Mouse (Mus musculus): ENCODE measurements at regions not wholly inside any gene's neighbourhood (a gene's known extent, or its start where the extent isn't known, plus 50 kb on each side); places are given as distances from the start of the nearest gene placed in this dataset.
"Not testable (repeated sequence)": the region's sequence is repeated elsewhere in the genome, so short reads cannot be mapped to it uniquely, and the experiment has no call there.

GRCm38 (mm10) chr10:11515144-11515543 is 171.9 kb downstream of the Epm2a start:
- in situ Hi-C loops (cut with MseI, MboI) = no loop called here

- in situ Hi-C loops (cut with MseI, MboI) = no loop called here
Measured at GRCm38 (mm10) chr10:11517122-11517521, 173.9 kb downstream of the Epm2a start.

GRCm38 (mm10) chr10:11531343-11531742 is 188.1 kb downstream of the Epm2a start:
- in situ Hi-C loops (cut with MseI, MboI) = no loop called here

- in situ Hi-C loops (cut with MseI, MboI) = not testable (repeated sequence)
Measured at GRCm38 (mm10) chr10:11555376-11555775, 212.2 kb downstream of the Epm2a start.

GRCm38 (mm10) chr10:11570523-11571055 is 227.4 kb downstream of the Epm2a start:
- in situ Hi-C loops (cut with MseI, MboI) = no loop called here

GRCm38 (mm10) chr10:11608451-11608850 is 265.2 kb downstream of the Epm2a start:
- in situ Hi-C loops (cut with MseI, MboI) = no loop called here

GRCm38 (mm10) chr10:11609092-11609491 is 265.9 kb downstream of the Epm2a start:
- in situ Hi-C loops (cut with MseI, MboI) = not testable (repeated sequence)

- in situ Hi-C loops (cut with MseI, MboI) = no loop called here
Measured at GRCm38 (mm10) chr10:11648151-11648550, 304.9 kb downstream of the Epm2a start.

- in situ Hi-C loops (cut with MseI, MboI) = no loop called here
Measured at GRCm38 (mm10) chr10:11660056-11660770, 317.0 kb downstream of the Epm2a start.

- in situ Hi-C loops (cut with MseI, MboI) = no loop called here
Measured at GRCm38 (mm10) chr10:11661660-11662250, 318.6 kb downstream of the Epm2a start.

- in situ Hi-C loops (cut with MseI, MboI) = no loop called here
Measured at GRCm38 (mm10) chr10:11709742-11710141, 366.5 kb downstream of the Epm2a start.

- in situ Hi-C loops (cut with MseI, MboI) = no loop called here
Measured at GRCm38 (mm10) chr10:11724775-11725174, 381.6 kb downstream of the Epm2a start.

GRCm38 (mm10) chr10:11729536-11729935 is 386.3 kb downstream of the Epm2a start:
- in situ Hi-C loops (cut with MseI, MboI) = no loop called here

- in situ Hi-C loops (cut with MseI, MboI) = no loop called here
Measured at GRCm38 (mm10) chr10:11739574-11740368, 396.6 kb downstream of the Epm2a start.

- in situ Hi-C loops (cut with MseI, MboI) = no loop called here
Measured at GRCm38 (mm10) chr10:11745587-11745986, 402.4 kb downstream of the Epm2a start.

GRCm38 (mm10) chr10:11746959-11747358 is 403.8 kb downstream of the Epm2a start:
- in situ Hi-C loops (cut with MseI, MboI) = no loop called here

GRCm38 (mm10) chr10:11755105-11755730 is 412.0 kb downstream of the Epm2a start:
- in situ Hi-C loops (cut with MseI, MboI) = no loop called here

GRCm38 (mm10) chr10:11777894-11778293 is 434.7 kb downstream of the Epm2a start:
- in situ Hi-C loops (cut with MseI, MboI) = no loop called here

- in situ Hi-C loops (cut with MseI, MboI) = no loop called here
Measured at GRCm38 (mm10) chr10:11780302-11780701, 437.1 kb downstream of the Epm2a start.

GRCm38 (mm10) chr10:11787240-11787639 is 444.0 kb downstream of the Epm2a start:
- in situ Hi-C loops (cut with MseI, MboI) = no loop called here

GRCm38 (mm10) chr10:11799510-11799909 is 456.3 kb downstream of the Epm2a start:
- in situ Hi-C loops (cut with MseI, MboI) = no loop called here
